Mouse (Mus musculus) kidney, postnatal 14 days (tissue): ENCODE results near the gene Slc25a54.

Experiments
- DNase-seq: peaks from one replicate; pipeline ENCODE4 v3.0.0; 2022; ENCODE audit warnings: mixed read lengths

The Slc25a54 gene

DNA sequence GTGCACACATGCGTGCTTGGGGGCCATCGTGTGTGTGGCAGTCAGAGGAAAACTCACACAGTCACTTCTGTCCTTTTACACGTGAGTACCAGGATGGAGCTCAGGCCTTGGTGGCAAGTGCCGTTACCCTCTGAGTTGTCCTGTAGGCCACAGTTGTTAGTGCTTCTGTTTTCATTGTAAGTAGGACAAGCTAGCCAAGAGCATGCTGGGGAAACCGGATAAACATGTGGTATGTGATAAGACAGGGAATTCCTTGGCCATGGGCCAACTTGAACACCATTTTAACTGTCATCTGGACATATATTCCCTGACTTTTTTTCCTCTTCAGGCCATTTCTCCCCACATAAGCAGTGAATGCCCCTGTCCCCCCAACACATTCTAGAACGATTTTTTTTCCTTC is 45.3 kb downstream of the Slc25a54 start:
- no peak for DNase-seq

DNA sequence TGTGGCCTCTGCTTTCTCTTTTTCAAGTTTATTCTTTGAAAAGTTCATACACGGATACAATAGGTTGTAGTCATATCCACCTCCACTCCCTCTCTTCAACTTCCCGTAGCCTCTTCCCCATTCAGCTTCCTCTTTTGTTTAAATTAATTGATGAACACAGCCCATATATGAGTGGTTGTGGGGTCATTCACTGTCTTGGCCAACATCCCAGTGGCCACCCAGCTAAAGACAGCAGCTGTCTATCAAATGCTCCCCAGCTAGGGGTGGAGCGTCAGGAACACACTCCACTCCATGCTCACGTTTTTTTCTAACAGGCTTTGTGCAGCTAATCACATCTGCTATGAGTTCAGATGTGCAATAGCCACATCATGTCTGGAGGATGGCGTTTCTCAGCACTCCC is 49.5 kb downstream of the Slc25a54 start:
- DNase-seq: no peak

DNA sequence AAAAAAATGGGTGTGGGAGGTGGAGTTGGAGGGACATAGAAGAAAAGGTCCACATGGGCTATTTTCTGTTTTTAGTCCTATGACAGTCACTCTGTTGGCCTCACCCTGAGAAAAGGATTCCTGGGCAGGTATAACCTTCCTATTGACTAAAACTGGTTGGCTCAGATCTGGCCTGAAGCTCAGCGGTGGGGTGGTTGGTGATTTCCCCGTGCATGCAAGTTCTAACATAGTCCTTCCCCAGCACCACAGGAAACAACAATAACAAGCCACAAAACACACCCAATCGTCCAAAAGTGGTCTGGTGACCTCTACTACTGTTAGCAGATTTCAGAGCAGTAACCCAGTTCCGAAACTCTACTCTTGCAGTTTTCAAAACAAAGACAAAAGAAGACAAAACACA is 52.7 kb downstream of the Slc25a54 start:
- no peak for DNase-seq

DNA sequence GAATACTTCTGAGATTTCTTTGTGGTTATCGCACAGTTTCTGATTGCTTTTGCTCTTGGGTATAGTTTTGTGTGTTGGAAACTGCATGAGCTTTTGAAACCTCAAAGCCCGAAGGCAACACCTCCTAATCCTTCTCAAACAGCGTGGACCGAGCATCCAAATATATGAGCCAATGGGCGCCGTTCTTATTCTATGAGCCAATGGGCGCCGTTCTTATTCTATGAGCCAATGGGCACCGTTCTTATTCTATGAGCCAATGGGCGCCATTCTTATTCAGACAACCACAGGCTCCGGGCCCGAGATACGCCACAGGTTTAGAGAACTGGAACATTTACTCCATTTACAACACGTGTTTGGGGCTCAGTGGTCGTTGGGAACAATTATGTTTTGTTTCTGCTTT is 53.8 kb downstream of the Slc25a54 start:
- DNase-seq: no peak

DNA sequence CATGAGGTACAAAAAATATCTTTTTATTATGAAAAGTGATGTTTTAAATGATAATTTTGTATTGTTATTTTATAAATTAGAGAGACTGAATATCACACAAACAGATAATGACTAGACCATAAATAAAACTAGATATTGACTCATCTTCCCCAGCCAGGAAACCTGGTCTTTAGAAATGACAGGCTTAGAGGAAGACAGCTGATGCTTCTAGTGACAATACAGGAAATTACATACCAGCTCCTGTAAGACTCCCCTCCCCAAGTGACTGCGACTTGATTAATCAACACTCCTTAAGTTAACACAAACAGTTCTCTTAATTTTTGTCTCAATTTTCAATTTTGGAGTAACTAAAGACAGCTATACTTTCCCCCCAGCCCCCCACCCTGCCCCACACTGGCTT is 55.1 kb downstream of the Slc25a54 start:
- DNase-seq: no peak

DNA sequence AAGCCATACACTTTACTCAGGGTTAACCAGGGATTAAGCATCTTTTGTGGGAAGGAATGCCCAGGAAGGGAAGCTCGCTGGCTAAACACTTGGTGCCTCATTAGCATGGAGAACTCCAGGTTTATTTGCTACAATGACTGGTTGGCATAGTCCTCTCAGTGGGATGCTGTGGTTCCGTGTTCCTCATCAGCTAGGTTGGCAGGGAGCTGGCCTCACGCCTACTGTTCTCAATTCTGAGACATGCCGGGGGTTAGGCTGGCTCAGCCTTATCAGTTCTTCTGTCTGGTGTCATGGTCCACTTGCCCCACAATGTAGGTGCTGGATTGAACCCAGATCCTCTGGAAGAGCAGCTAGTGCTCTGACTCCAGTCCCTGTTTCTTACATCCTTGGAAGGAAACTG is 72.3 kb downstream of the Slc25a54 start:
- no peak for DNase-seq

DNA sequence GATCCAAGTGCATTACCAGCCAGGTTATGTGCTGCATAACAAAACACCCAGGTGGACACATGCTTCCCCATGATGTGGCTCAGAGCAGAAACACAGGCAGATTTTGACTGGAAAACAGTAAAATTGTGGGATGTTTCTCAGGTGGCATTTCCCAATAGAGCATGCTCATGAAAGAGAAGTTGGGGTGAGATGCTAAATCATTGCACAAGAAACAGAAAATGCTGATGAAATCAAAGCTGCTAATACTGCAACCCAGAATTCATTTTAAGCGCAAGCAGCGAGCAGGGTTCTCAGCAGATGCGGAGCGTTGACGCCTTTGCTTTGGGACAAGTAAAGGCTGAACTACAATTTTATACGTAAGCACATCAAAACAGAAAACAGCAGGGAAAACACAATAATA is 73.1 kb downstream of the Slc25a54 start:
- DNase-seq: no peak

DNA sequence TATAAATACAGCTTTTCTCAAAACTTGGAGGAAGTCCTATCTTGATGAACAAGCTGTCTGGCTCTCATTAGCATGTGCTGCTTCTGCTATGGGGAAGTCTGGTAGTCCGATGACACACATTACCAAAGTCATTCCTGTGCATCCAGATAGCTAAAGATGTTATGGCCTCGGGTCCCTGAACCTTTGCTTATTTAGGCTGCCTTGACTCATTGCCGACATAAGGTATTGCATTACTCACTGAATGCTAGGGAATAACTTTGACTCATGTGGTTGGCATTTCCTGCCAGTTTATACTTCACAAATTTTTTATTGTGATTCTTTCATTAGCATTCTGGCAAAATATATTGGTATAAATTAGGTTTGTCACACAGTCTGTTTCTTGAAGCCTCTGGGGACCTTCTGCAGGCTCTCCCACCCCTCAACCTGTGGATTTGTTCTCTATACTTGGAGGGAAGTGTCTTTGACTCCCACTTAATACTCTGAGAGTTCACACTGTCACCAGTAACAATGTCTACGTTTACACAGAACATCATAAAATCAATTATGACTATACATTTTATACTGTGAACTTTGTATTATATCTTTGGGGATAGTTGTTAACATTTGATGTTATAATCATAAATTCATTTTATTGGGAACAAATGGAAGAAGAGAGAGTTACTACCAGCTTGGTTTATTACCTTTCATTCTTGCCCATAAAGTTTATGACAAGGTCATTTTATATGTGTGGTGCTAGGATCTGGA is 75.8 kb downstream of the Slc25a54 start:
- DNase-seq: no peak

DNA sequence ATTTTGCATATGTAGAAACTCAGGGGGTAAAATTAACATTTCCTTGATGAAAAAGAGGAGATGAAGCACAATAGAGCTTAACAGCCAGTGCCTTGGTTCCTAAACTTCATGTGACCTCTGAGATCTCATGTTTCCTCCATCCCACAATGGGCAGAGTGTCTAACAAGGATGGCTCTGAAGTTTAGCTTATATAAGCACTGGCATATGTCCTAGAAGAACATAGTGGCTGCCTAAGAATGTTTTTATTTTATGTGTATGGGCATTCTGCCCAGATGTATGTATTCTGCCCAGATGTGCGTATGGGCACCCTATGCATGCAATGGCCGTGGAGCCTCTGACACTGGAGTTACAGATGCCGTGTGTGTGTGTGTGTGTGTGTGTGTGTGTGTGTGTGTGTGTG is 77.2 kb downstream of the Slc25a54 start:
- no peak for DNase-seq

DNA sequence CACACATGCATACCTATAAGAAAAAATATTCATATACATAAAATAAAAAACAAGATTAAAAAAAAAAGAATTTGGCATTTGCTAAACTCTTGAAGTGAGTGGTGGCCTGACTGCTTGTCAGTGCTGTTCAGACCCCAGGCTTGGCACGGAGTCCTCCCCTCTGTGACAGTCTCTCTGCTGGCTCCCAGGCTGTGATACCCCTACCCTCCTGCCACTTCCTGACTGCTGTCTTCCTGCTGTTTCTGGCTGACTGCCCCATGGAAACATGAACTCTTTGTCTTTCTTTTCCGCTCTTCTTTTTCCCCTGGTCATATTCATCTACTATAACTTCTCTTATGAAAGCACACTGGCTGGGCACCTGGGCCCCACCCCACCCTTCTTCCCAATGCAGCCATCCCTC is 83.8 kb downstream of the Slc25a54 start:
- no peak for DNase-seq

DNA sequence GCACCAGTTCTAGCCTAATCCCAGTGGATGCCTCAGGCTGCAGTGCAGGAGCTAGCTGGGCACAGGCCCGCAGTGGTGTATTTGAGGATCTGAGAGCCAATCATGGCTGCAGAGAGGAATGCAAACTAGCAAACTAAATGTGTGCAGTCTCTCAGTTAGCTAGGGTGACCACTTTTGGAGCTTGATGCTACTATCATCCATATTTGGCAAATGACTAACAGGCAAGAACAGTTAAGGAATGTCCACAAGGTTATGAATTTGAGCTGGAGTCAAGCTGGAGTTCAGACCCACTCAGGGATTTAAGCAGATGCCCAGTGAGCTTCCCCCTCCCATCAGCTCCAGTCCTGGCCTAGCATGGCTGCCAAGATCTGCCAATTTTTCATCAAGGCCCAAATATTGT is 84.4 kb downstream of the Slc25a54 start:
- DNase-seq: no peak

DNA sequence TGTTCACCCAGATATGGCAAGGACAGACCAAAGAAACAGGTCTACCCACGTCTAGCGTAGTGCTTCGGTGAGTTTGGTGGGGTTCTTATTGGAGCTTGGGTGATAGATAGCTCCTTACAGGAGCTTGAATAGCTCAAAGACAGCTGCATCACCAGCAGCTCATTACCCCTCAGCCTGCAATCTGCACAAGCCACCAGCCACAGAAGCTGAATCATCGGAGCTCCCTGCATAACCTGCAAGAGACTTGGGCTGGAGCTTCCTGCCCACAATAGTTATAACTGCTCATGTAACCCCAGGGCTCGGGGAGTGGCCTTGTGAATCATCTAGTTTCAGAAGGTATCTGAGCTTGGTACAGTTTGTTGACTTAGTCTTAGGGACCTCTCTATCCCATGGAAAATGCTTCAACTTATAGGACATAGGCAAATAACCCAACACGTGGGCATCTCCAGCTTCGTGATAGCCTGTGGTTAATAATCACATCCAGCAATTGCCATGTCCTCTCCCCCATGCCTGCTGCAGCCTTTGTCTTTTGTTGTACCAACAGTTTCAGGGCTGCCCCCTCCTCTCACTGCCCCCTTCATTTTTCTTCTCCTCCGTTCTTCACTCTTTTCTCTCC is 85.1 kb downstream of the Slc25a54 start:
- no peak for DNase-seq
